Mouse (Mus musculus): ENCODE measurements around the gene Atf1.

DNA sequence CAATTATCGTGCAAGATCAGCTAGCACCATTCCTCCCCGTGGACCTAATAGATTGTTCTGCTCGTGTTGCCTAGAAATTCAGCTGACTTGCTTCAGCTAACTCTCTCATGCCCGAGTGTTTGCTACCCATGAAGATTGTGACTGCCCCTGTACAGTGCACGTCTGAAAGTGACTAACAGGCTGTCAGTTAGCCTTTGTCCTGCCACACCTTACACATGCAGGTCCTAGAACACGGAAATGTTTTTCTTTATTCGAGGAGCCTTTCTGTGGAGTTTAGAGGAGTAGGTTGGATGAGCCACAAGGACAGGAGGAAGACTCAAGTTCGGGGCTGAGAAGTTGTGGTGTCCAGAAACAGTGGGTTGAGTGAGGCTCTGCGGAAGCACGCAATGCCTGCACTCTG is 44.1 kb upstream of the Atf1 start:
- no peak for TF ChIP-seq CTCF (IDR thresholded peaks at IDR 0.05; ENCODE audit: low read depth)
- TF ChIP-seq EP300 (IDR thresholded peaks at IDR 0.05; ENCODE audit: low read depth), result no peak
